Mouse (Mus musculus): ENCODE measurements around the gene Adamts2. TPM values are rescaled to one million over a fixed set of nuclear protein-coding genes. Genes with fewer than 3 reads are reported as not detected.

Gene Adamts2
- polyA plus RNA-seq, 1 experiment, result 0.73 TPM

GRCm38 (mm10) chr11:50733146-50733545 is 131.3 kb downstream of the Adamts2 start:
- no peaks in the 10 kb centered on the region for H3K4me1 ChIP-seq (ENCODE audit: control insufficient read depth, insufficient read depth, low read length)
- TF ChIP-seq POLR2A (IDR thresholded peaks at IDR 0.05; ENCODE audit: insufficient read depth, low read length), result no peak
- no peak for TF ChIP-seq EP300 (IDR thresholded peaks at IDR 0.05; ENCODE audit: insufficient read depth, low read depth, low read length)
- TF ChIP-seq CTCF (IDR thresholded peaks at IDR 0.05; ENCODE audit: low read depth, low read length), result no peak
- H3K36me3 ChIP-seq (ENCODE audit: control insufficient read depth, insufficient read depth, low read length, poor library complexity, severe bottlenecking), result no peaks in the 10 kb centered on the region
- no peak overlapping the region for H3K4me3 ChIP-seq (ENCODE audit: low read depth, low read length)
- H3K9ac ChIP-seq (ENCODE audit: low read depth, poor library complexity, severe bottlenecking), result no peak overlapping the region
- no peaks in the 10 kb centered on the region for H3K27me3 ChIP-seq (ENCODE audit: control insufficient read depth, insufficient read depth, low read length, poor library complexity, severe bottlenecking)
- no peak overlapping the region for H3K27ac ChIP-seq (ENCODE audit: insufficient read depth, low read length)
- H3K9me3 ChIP-seq (replicated peaks; ENCODE audit: control insufficient read depth, insufficient read depth, low read length, poor library complexity, severe bottlenecking), result no peaks in the 10 kb centered on the region

GRCm38 (mm10) chr11:50734129-50734528 is 132.2 kb downstream of the Adamts2 start:
- Histone ChIP-seq H3K9me3 (replicated peaks; ENCODE audit: control insufficient read depth, insufficient read depth, low read length, poor library complexity, severe bottlenecking) (no peaks in the 10 kb centered on the region), H3K4me3 (ENCODE audit: low read depth, low read length) (no peak overlapping the region), H3K4me1 (ENCODE audit: control insufficient read depth, insufficient read depth, low read length) (no peaks in the 10 kb centered on the region), H3K36me3 (ENCODE audit: control insufficient read depth, insufficient read depth, low read length, poor library complexity, severe bottlenecking) (no peaks in the 10 kb centered on the region), H3K9ac (ENCODE audit: low read depth, poor library complexity, severe bottlenecking) (no peak overlapping the region), H3K27ac (ENCODE audit: insufficient read depth, low read length) (no peak overlapping the region), H3K27me3 (ENCODE audit: control insufficient read depth, insufficient read depth, low read length, poor library complexity, severe bottlenecking) (no peaks in the 10 kb centered on the region)
- no peak for TF ChIP-seq POLR2A (IDR thresholded peaks at IDR 0.05; ENCODE audit: insufficient read depth, low read length)
- TF ChIP-seq EP300 (IDR thresholded peaks at IDR 0.05; ENCODE audit: insufficient read depth, low read depth, low read length), result no peak
- TF ChIP-seq CTCF (IDR thresholded peaks at IDR 0.05; ENCODE audit: low read depth, low read length), result no peak

GRCm38 (mm10) chr11:50736548-50736947 is 134.7 kb downstream of the Adamts2 start:
- H3K27me3 ChIP-seq (ENCODE audit: control insufficient read depth, insufficient read depth, low read length, poor library complexity, severe bottlenecking), result no peaks in the 10 kb centered on the region
- no peaks in the 10 kb centered on the region for H3K36me3 ChIP-seq (ENCODE audit: control insufficient read depth, insufficient read depth, low read length, poor library complexity, severe bottlenecking)
- H3K9ac ChIP-seq (ENCODE audit: low read depth, poor library complexity, severe bottlenecking), result no peak overlapping the region
- no peaks in the 10 kb centered on the region for H3K4me1 ChIP-seq (ENCODE audit: control insufficient read depth, insufficient read depth, low read length)
- no peak for TF ChIP-seq CTCF (IDR thresholded peaks at IDR 0.05; ENCODE audit: low read depth, low read length)
- TF ChIP-seq EP300 (IDR thresholded peaks at IDR 0.05; ENCODE audit: insufficient read depth, low read depth, low read length), result no peak
- TF ChIP-seq POLR2A (IDR thresholded peaks at IDR 0.05; ENCODE audit: insufficient read depth, low read length), result no peak
- no peaks in the 10 kb centered on the region for H3K9me3 ChIP-seq (replicated peaks; ENCODE audit: control insufficient read depth, insufficient read depth, low read length, poor library complexity, severe bottlenecking)
- no peak overlapping the region for H3K4me3 ChIP-seq (ENCODE audit: low read depth, low read length)
- H3K27ac ChIP-seq (ENCODE audit: insufficient read depth, low read length), result no peak overlapping the region

- no peaks in the 10 kb centered on the region for H3K27me3 ChIP-seq (ENCODE audit: control insufficient read depth, insufficient read depth, low read length, poor library complexity, severe bottlenecking)
- H3K4me1 ChIP-seq (ENCODE audit: control insufficient read depth, insufficient read depth, low read length), result no peaks in the 10 kb centered on the region
- TF ChIP-seq EP300 (IDR thresholded peaks at IDR 0.05; ENCODE audit: insufficient read depth, low read depth, low read length) (no peak), POLR2A (IDR thresholded peaks at IDR 0.05; ENCODE audit: insufficient read depth, low read length) (no peak), CTCF (IDR thresholded peaks at IDR 0.05; ENCODE audit: low read depth, low read length) (no peak)
- H3K36me3 ChIP-seq (ENCODE audit: control insufficient read depth, insufficient read depth, low read length, poor library complexity, severe bottlenecking), result no peaks in the 10 kb centered on the region
- no peak overlapping the region for H3K4me3 ChIP-seq (ENCODE audit: low read depth, low read length)
- H3K9me3 ChIP-seq (replicated peaks; ENCODE audit: control insufficient read depth, insufficient read depth, low read length, poor library complexity, severe bottlenecking), result no peaks in the 10 kb centered on the region
- H3K27ac ChIP-seq (ENCODE audit: insufficient read depth, low read length), result no peak overlapping the region
- H3K9ac ChIP-seq (ENCODE audit: low read depth, poor library complexity, severe bottlenecking), result no peak overlapping the region
These were observed 136.6 kb downstream of the Adamts2 start for GRCm38 (mm10) chr11:50738436-50738835.

GRCm38 (mm10) chr11:50739453-50739852 is 137.6 kb downstream of the Adamts2 start:
- no peak overlapping the region for H3K27ac ChIP-seq (ENCODE audit: insufficient read depth, low read length)
- H3K4me1 ChIP-seq (ENCODE audit: control insufficient read depth, insufficient read depth, low read length), result no peaks in the 10 kb centered on the region
- no peaks in the 10 kb centered on the region for H3K9me3 ChIP-seq (replicated peaks; ENCODE audit: control insufficient read depth, insufficient read depth, low read length, poor library complexity, severe bottlenecking)
- TF ChIP-seq EP300 (IDR thresholded peaks at IDR 0.05; ENCODE audit: insufficient read depth, low read depth, low read length) (no peak), POLR2A (IDR thresholded peaks at IDR 0.05; ENCODE audit: insufficient read depth, low read length) (no peak), CTCF (IDR thresholded peaks at IDR 0.05; ENCODE audit: low read depth, low read length) (no peak)
- H3K9ac ChIP-seq (ENCODE audit: low read depth, poor library complexity, severe bottlenecking), result no peak overlapping the region
- H3K4me3 ChIP-seq (ENCODE audit: low read depth, low read length), result no peak overlapping the region
- H3K36me3 ChIP-seq (ENCODE audit: control insufficient read depth, insufficient read depth, low read length, poor library complexity, severe bottlenecking), result no peaks in the 10 kb centered on the region
- H3K27me3 ChIP-seq (ENCODE audit: control insufficient read depth, insufficient read depth, low read length, poor library complexity, severe bottlenecking), result no peaks in the 10 kb centered on the region

GRCm38 (mm10) chr11:50742146-50742545 is 140.3 kb downstream of the Adamts2 start:
- H3K4me1 ChIP-seq (ENCODE audit: control insufficient read depth, insufficient read depth, low read length), result no peaks in the 10 kb centered on the region
- H3K27ac ChIP-seq (ENCODE audit: insufficient read depth, low read length), result no peak overlapping the region
- no peak overlapping the region for H3K9ac ChIP-seq (ENCODE audit: low read depth, poor library complexity, severe bottlenecking)
- H3K4me3 ChIP-seq (ENCODE audit: low read depth, low read length), result no peak overlapping the region
- H3K9me3 ChIP-seq (replicated peaks; ENCODE audit: control insufficient read depth, insufficient read depth, low read length, poor library complexity, severe bottlenecking), result no peaks in the 10 kb centered on the region
- TF ChIP-seq POLR2A (IDR thresholded peaks at IDR 0.05; ENCODE audit: insufficient read depth, low read length) (no peak), EP300 (IDR thresholded peaks at IDR 0.05; ENCODE audit: insufficient read depth, low read depth, low read length) (no peak), CTCF (IDR thresholded peaks at IDR 0.05; ENCODE audit: low read depth, low read length) (no peak)
- no peaks in the 10 kb centered on the region for H3K36me3 ChIP-seq (ENCODE audit: control insufficient read depth, insufficient read depth, low read length, poor library complexity, severe bottlenecking)
- H3K27me3 ChIP-seq (ENCODE audit: control insufficient read depth, insufficient read depth, low read length, poor library complexity, severe bottlenecking), result no peaks in the 10 kb centered on the region
